Mouse (Mus musculus) frontal cortex, adult 2 months (tissue): ENCODE results near the gene Ifnar1. TPM values are rescaled to one million over a fixed set of nuclear protein-coding genes. Genes with fewer than 3 reads are reported as not detected.

Experiments
- DNase-seq, 2 experiments: peaks; one replicate each; pipeline ENCODE4 v3.0.0; 2022; ENCODE audit warnings: low spot score in 1 of 2; ENCODE audit errors: extremely low spot score in 1 of 2
- polyA plus RNA-seq: library from polyadenylated mRNA; depleted of rRNA; stranded (reverse); fragments of >200 nt; gene quantifications from 2 replicates; pipeline ENCODE4 v1.2.3, GENCODE M21; 2012

Ifnar1 gene
- polyA plus RNA-seq, 1 experiment, result 37.8 TPM

DNA sequence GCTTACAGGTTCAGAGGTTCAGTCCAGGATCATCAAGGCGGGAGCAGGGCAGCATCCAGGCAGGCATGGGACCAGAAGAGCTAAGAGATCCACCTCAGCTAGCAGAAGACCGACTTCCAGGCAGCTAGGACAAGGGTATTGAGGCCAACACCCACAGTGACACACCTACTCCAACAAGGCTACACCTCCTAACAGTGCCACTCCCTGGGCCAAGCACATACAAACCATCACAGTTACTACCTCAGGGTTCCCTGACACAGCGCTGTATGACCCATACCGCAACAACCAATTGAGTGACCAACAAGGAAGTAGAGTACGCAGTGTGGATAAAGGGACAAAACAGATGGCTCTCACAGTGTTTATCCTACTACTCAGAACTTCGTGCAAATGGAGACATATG, 51.3 kb downstream of the Ifnar1 start:
- no peak for DNase-seq

- no peak for DNase-seq
Measured at GRCm38 (mm10) chr16:91537065-91537464, 52.0 kb downstream of the Ifnar1 start.

DNA sequence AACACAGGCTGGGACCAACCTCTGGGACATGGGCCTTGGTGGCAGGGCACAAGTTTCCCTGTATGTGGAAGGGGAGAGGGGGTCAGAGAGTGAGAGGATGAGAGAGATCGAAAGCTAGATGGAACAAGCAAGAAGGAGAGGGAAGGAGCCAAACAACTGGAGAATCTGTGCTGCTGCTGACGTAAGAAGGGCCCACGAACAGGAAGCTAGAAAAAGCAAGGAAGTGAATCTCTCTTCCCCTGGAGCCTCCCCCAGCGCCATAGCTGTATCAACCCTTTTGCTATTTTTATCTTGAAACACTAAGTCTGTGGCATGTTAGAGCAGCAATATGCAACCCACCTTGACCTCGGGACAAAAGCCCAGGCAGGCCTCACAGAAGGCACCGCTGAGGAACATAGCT, 53.0 kb downstream of the Ifnar1 start:
- no peak for DNase-seq

- no peak for DNase-seq
Measured at GRCm38 (mm10) chr16:91538513-91538912, 53.5 kb downstream of the Ifnar1 start.

- DNase-seq, result peak in 1 of 2 experiments; percentile 54
Measured at GRCm38 (mm10) chr16:91541573-91542081, 56.6 kb downstream of the Ifnar1 start.

DNA sequence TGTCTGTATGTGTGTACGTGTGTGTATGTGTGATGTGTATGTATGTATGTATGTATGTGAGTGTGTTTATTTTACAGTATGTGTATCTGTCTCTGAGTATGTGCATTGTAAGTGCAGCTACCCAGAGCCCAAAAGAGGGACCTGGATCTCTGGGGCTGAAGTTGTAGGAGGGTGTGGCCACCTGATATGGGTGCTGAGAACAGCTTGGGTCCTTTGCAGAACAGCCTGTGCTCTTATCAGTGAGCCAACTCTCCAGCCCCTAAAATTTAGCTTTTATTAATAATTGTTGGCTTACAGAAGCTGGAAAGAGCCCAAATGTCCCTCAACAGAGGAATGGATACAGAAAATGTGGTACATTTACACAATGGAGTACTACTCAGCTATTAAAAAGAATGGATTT, 58.6 kb downstream of the Ifnar1 start:
- DNase-seq, result no peak

DNA sequence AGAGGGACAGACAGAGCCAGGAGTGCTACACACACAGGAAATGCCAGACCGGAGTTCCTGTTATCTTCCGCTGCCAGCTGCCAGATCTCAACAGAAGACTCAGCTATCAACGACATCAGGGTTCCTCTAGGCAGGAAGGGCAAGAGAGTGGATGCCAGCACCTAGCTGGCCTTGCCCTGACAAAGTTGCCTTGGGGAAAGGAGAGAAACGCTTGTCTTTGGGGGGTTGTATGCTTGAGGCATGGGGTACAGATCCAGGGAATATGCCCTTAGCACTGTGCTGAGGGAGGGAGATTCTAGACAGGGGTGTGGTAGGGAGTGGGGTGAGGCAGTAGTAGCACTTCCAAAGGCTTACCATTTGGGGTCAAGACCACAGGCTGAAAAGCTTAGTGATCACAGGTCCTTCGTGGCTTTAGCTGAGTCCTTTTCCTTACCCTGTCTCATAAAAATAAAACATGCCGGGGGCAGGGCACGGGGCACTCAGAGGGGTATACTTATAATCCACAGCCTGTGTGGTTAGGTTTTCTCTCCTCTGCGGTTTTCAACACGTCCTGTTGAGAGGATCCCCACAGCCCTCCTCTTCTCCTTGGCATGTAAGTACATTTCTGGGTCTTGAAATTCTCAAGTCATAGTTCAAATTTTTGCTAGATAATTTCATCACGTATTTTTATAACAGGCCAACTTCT, 60.7 kb downstream of the Ifnar1 start:
- DNase-seq, result no peak

DNA sequence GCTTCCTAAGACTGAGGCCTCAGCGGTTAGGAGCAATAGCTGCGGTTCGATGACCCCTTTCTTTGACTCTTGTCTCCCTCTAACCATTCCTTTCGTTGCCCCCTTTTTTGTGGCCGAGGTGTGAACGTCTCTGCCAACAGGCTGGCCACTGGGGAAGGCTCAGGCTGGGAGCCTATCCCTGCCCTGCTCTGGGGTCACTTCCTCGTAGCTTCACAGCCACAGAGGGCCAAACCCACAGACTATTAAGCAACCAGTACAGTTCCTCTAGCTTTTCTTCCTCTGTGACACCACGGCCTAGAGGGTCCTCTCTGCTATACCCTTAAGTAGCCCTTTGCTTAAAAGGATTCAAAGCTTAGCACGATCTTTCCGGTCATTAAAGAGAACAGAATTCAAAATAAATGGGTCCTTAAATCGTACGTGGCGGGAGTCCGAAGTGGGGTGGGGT, 61.4 kb downstream of the Ifnar1 start:
- no peak for DNase-seq

DNA sequence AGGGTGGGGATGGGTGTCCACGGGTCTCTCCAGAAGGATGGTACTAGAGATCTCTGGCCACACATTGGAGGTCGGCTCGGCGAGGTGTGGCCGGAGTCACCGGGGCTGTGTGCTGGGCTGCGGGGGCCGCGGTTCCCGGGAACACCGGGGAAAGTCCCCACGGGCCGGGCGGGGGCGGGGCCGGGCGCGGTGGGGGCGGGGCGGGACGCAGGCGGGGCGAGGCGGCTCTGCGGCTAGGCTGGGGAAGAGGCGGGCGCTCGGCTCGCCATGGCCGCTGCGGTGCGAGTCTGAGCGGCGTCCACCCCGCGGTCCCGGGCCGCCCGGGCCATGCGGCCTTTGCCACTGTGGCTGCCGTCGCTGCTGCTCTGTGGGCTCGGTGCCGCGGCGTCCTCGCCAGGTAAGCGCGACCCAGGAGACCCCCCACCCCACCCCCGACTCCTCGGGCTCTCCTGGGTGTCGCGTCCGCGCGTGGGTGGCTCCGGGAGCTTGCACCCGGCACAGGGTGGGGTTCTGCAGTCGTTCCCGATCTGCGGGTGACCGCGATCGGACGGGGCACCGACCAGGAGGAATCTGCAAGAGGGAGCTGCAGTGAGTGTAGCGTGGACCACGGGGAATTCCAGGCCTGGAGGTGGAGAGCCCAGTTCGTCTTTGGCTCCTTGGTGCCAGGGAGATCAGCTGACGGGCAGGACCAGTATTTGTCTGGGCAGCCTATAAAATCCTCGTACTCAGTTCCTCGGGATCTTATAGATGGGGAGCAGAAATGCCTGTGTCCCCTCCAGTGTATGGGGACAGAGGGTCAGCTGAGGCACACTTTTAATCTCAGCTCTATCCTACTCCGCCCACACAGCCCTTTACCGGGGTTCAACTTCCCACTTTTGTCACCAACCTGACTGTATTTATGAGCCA, 62.1 kb downstream of the Ifnar1 start, which contains the start of gene Ifngr2:
Gene Ifngr2, plus strand, starts transcription at position 237 of the 906 bp plus-strand sequence.
- peak in 1 of 2 experiments; percentile 24 for DNase-seq

GRCm38 (mm10) chr16:91547974-91548373, 62.9 kb downstream of the Ifnar1 start:
- DNase-seq, result peak in 1 of 2 experiments; percentile 34

DNA sequence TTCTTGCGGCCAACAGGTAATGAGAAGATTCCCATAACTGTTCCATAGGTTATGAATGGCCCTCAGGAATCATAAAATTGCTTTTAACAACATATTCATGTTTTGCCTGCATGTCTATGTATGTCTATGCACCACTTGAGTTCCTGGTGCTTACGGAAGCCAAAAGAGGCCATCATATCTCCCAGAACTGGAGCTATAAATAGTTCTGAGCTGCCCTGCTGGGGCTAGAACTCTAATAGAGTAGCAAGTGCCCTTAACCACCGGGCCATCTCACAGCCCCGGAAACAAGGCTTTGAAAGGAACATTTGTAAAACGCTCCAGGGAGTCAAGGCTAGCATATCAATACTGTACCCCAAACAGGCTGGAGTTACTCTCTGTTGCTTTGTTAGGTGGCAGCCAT, 63.5 kb downstream of the Ifnar1 start:
- no peak for DNase-seq

GRCm38 (mm10) chr16:91548996-91549395, 64.0 kb downstream of the Ifnar1 start:
- DNase-seq, result no peak

GRCm38 (mm10) chr16:91549616-91550015, 64.6 kb downstream of the Ifnar1 start:
- no peak for DNase-seq

DNA sequence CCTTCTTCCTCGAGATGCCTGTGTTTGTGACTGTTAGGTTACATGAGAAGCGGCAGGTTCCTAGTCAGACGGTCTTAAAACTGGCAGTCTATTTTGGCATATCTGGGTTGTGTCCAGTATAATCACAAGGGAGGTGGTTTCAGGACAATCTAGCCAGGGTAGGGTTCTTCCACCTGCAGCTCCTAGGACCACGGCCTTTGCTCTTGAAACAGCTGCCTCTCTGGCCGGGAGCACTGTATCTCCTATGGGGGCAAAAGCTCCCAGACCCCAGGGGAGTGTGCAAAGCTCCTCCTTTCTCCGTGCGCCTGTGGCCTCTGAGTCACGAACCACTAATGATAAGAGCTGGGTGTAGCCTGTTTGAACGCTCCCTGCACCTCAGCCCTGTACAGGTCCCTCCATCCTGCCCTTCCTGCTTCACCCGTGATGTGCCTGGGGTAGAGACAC, 66.1 kb downstream of the Ifnar1 start:
- DNase-seq, result no peak

DNA sequence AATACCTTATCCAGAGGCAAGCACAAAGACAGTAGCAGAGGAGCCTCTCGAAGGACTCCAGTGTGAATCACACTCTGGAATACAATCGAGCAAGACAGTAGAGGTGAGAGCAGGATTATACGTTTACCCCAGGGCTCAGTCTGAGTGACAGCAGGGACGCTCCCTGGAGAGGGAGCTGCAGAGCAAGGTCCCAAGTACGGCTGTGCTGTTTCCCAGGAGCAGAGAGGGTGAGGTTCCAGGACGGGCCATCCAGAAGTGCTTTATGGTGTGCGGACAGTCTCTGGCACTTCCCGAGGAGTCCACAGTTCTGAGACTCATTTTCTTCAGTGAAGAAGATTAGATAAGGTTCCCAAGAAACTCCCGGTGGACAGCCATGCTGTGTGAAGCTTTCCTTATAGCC, 67.0 kb downstream of the Ifnar1 start:
- no peak for DNase-seq

DNA sequence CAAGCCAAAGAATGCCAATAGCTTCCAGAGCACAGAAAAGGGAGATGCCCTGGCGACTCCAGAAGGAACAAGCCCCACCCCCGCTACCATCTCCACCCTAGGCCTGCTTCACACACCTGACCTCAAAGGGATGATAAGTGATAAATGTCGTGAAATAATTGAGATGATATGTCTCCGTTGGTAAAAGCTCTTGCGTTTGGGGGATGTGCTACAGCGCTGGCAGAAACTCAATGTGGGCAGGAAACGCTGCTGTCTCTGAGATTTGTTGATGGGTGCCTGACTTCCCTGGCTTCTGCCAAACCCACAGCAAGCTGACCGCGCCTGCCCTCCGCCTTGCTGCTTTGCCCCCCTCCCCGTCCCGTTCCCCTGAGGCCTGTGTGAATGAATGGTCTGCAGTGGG, 68.6 kb downstream of the Ifnar1 start:
- DNase-seq, result no peak

- no peak for DNase-seq
Measured at GRCm38 (mm10) chr16:91555017-91555605, 70.1 kb downstream of the Ifnar1 start.

- DNase-seq, result no peak
Measured at GRCm38 (mm10) chr16:91556659-91557058, 71.6 kb downstream of the Ifnar1 start.
